Mouse (Mus musculus) C2C12 (cell line): Measurements from ENCODE around the gene Dnajc3.

Experiments
- CEBPB ChIP-seq: IDR thresholded peaks from one replicate; pipeline ENCODE4 v1.6.1; 2011; ENCODE audit warnings: low read depth, mild to moderate bottlenecking, control low read depth, moderate library complexity
- CTCF ChIP-seq: IDR thresholded peaks from one replicate; pipeline ENCODE4 v1.5.1; 2011; ENCODE audit not compliant: control insufficient read depth, insufficient read depth, insufficient read length
- MAX ChIP-seq: IDR thresholded peaks from one replicate; pipeline ENCODE4 v1.6.1; 2011; ENCODE audit warnings: mild to moderate bottlenecking, control low read depth
- MYOG ChIP-seq: IDR thresholded peaks from one replicate; pipeline ENCODE4 v1.6.1; 2011; ENCODE audit not compliant: control insufficient read depth, insufficient read length; ENCODE audit errors: extremely low read depth
- USF1 ChIP-seq: IDR thresholded peaks from one replicate; pipeline ENCODE4 v1.6.1; 2011; ENCODE audit warnings: low read depth, mild to moderate bottlenecking, control low read depth, moderate library complexity

DNA sequence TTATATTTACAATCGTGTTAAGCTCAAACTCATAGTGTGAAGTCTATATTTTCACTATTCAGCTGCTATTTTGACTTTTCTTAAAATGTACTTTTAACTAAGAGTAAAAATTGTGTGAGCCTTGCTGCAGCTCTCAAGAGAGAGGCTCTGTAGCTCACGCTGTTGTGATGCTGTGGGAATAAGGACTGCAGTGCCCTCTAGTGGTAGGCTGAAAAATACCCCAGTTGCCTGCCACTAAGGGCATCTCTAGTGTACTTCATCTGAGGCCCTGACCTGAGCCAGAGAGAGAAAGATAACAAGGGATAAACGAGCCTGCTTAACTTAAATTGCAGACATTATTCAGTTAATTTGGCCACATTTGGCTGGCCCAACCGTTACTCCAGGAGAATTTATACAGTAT lies 89.4 kb downstream of the Dnajc3 start:
- no peak for TF ChIP-seq USF1
- no peak for TF ChIP-seq CEBPB
- TF ChIP-seq CTCF, result peak; percentile 44
- no peak for TF ChIP-seq MYOG
- no peak for TF ChIP-seq MAX
